Mouse (Mus musculus) olfactory bulb, adult 2 months (tissue): ENCODE measurements around the gene Enox1.

Experiments
- CTCF ChIP-seq: fragments of 200-500 bp; IDR thresholded peaks from 2 replicates; pipeline ENCODE4 v1.5.1; 2012; ENCODE audit warnings: low read depth, mild to moderate bottlenecking, low read length, moderate library complexity; ENCODE audit not compliant: insufficient read depth
- POLR2A ChIP-seq: fragments of 200-500 bp; IDR thresholded peaks from 2 replicates; pipeline ENCODE4 v1.6.1; 2012; ENCODE audit warnings: mild to moderate bottlenecking, low read depth, low read length, moderate library complexity; ENCODE audit not compliant: insufficient read depth

- no peak for TF ChIP-seq CTCF
- TF ChIP-seq POLR2A = no peak
Measured at GRCm38 (mm10) chr14:77586033-77586432, 429.5 kb downstream of the Enox1 start.
